Mouse (Mus musculus) ES-CJ7 (cell line): ENCODE measurements around the gene Ces1d.
A peak's percentile ranks its signal among the peaks of the same experiment; 100 is the strongest.
"Not testable (repeated sequence)": the region's sequence is repeated elsewhere in the genome, so short reads cannot be mapped to it uniquely, and the experiment has no call there.

ENCODE experiments used
- DNase-seq: peaks from one replicate; pipeline ENCODE4 v3.0.0; 2011; ENCODE audit warnings: low read depth, low spot score

Ces1d gene

DNA sequence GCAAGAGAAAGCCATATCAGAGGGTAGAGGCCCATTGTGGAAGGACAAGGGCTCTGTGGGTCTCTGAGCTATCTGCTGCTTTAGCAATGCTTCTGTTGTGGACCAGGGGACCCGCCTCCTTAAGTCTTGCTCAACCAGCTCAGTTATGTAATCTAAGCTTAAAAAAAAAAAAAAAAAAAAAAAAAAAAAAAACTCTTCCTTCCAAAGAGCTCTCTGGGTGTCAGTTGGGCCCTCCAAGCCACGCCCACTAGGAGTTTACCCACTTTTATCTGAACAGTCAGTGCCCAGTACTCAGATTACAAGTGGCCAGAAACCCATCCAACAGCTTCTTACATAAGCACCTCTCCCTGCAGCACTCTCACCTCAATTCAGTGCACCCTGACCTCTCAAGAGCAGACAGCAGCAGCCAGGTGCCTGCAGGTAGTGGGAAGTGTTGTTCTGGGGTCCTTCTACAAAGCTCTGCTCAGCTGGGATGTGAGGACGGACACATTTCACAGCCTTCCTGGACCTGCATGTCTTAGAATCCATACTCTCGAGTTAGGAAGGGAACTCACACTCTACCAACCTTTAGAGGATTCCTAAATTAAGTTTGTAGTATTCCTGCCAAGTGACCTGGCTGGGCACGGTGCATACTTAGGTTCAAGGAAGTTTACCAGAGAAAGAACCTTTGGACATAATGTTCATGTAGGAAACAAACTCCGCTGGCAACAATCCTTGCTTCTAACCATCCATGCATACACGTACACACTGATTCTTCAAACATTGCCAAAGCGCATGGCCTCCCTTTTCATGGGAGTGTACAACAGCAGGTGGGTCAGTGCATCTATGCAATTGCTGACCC lies at the start of gene Ces1d:
Ces1d (minus strand) TSS at position 154 of the 841 bp plus-strand sequence.
- no peak for DNase-seq

DNA sequence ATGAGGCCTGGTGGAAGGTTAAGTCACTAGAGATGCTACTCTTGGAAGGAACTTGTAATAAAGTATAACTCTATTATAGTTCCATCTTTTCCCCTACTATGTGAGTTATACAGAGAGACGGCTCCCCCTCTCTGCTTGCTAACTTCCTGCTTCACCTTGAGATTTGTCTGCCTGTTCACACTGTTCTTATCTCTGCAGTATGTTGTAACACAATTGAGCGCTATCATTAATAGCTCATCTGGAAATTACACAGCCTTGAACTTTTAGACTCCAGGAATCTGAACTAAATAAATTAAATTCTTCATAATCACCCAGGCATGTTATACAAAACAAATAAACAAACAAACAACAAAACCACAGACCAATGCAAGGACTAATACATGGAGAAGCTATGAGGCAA lies 48.4 kb upstream of the Ces1d start:
- no peak for DNase-seq

DNA sequence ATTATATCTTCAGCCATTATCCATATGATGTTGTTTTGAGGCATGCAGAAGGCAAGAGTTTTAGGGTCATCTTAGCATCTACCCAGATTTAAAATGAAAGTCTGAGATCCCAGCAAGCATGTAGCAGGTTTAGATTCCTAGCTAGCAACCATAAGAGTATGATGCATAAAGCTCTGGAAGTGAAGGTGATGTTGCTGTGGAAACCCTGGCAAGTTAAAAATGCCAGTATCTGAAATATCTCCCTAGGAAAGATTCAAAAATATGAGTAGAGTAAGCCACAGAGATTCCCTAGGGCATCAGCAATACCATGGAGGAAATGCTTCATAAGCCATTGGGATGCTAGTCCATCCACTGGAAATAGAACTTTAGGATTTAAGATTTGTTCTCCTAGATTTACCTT lies 42.2 kb upstream of the Ces1d start:
- no peak for DNase-seq

DNA sequence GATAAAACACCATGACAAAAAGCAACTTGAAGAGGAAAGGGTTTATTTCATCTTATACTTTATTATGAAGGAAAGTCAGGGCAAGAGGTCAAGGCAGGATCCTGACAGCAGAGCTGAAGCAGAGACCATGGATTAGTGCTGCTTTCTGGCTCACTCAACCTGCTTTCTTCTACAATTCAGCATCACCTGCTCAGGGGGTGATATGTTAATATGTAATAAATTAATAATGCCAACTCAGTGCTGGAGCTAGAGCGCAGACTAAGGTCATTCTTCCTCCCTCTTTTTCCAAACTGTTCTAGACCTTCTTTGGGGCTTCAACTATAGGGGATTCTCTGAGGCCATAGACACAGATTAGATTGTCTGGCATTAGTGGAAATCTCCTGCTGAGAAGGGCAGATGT lies 38.0 kb upstream of the Ces1d start:
- DNase-seq, result no peak

DNA sequence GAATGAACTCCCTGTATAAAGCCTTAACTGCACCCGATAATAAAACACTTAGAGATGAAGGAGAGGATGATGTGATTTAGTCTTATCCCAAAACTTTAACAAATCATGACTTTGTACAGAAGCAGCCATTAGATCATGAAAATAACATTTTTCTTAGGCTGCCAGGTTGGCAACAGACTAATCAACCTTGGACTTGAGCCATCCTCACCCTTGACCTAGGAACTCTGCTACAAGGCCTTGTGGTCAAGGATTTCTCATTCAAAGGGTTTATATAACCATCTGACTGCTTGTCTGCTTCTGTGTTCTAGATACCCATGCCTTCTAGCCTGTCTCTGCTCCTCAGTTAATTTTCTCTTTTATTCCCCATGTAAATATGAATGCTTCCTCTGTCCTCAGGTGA lies 37.1 kb upstream of the Ces1d start:
- no peak for DNase-seq

DNA sequence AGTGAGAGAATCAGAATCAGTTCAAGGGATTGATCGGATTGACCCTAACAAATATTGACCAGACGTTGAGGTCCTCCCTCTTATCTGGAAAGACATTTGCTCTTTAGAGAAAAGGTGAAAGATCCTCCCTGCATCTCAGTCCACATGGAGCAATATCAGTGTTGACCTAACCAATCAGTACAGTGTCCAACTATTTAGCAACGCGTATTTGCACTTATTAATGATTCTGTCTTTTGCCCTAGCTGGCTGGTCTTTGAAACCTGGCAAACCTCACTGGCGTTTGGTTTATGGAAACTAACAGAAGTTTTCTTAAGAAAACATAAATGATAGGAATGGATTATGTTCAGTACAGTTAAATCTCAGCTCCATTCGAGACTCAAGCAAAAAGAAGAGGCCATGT lies 36.4 kb upstream of the Ces1d start:
- no peak for DNase-seq

DNA sequence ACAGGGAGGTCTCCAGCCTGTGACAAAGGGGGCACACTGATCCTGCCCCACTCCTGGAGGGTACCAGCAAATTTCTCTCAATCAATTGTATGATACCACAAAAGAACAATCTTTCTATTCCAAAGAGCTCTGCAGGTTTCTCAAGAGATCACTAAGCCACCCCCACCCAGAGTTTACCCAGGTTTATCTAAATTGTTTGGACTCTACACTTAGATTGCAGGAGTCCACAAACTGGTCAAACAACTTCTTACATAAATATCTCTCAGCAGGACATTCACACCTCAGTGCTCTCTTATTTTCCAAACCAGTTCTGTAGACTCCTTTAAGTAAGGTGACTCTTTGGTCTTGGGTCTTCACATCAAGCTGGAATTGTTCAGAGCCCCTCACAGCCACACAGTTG lies 31.8 kb upstream of the Ces1d start, which contains the start of gene Ces1e:
Ces1e (minus strand) TSS at position 174 of the 400 bp plus-strand sequence.
- no peak for DNase-seq

DNA sequence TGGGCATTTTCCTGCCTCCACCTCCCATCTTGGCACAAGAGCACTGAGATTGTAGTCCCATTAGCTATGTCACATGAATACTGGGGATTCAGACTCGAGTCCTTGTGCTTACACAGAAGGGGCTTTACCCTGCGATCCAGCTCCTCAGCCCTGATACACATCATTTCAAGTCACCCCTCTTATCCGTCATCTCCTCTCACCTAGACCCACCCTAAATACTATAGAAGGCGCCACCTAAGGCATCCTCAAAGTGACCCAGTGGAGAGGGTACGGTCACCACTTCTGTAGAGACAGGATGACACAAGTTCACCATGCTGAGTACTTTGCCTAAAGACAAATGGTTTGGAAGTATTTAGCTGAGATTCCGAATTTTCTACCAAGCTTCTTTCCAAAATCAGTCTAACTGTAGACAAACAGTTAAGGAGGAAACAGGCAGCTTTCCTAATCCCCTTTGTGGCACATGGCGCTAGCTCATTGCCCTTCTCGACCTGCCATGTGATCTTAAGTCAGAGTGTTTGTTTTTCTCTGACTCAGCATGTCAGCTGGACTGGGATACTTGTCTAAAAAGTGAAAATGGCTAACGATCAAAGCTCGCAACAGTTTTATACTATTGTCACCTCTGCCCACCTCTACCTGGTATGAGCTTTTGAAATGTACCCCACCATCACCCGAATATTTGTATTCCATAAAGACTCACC lies 31.2 kb upstream of the Ces1d start:
- DNase-seq, result no peak

DNA sequence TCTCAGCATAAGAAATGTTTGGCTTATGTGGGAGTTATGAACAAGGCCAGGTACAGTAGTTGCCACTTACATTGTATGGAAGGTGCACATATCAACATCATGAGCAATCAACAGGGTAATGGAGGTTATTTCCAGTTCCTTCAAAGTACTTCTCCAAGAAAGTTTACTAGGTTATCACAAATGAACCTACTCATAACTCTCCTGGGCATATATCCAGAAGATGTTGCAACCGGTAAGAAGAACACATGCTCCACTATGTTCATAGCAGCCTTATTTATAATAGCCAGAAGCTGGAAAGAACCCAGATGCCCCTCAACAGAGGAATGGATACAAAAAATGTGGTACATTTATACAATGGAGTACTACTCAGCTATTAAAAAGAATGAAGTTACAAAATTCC lies 28.8 kb upstream of the Ces1d start:
- not testable (repeated sequence) for DNase-seq

DNA sequence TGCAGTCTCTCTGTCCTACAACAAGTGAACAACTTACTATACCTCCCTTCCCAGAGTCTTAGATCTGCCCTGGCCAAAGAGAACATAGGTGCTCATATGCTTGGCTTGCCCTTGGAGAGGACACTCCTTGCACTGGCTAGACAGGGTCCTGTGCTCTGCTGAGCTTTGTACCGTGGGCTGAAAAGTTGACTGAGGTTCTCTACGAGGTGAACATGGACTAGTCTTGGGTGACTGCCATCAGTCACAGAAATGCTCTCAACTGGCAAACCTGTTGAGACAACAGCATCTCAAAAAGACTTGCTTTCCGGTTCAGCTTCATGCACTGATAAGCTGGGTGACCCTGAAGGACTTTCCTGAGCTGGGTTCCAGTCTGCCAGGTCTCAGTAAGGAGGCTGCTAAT lies 24.3 kb upstream of the Ces1d start:
- no peak for DNase-seq

DNA sequence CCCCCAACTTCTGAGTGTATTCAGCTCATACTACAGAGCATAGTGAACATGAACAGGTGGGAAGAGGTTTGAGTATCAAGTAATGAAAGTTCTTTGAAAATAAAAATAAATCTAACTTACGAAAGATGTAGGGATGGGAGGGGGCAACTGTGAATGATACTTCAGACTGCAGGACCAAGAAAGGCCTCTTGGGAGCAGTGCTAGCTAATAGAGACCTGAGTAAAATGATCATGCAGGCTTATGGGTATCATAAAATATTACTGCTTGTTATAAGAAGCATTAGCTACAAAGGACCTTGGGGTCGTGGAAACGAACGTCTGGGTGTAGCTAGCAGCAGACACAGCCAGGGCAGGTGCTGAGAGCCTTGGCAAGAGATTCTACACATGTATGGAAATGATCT lies 20.2 kb upstream of the Ces1d start:
- DNase-seq, result no peak

DNA sequence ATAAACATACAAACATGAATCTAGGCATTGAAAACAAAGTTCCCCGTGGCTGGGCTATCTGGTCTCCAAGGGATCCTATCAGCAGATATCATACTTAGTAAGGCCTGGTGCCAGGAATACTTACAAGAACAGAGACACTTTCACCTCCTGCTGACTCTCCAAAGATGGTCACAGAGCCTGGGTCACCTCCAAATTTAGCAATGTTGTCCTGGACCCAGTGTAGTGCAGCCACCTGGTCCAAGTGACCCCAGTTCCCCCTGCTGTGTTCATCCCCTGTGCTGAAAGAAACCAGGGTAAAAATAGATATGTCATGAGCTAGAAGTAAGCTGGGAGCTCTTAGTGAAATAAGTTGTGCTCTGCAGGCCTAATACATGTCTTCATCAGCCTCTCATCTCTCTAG lies 19.7 kb upstream of the Ces1d start:
- no peak for DNase-seq

DNA sequence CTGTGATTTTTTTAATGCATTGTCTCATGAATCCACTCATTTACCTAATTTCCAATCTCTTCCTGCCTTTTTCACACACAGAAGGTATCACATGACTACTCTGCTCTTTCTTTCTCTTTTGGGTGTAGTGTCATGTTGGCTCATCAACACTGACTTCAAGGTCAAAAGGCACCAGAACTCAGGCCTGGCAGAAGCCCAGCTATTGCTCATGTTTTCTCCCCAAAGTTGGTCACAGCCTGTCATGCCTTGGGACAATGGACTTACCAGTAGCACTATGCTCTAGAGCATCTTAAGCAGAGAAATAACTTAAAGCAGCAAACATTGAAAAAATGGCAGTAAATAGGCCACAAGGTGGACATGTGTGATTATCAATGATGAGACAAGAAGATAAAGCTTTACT lies 13.5 kb upstream of the Ces1d start:
- DNase-seq, result no peak

DNA sequence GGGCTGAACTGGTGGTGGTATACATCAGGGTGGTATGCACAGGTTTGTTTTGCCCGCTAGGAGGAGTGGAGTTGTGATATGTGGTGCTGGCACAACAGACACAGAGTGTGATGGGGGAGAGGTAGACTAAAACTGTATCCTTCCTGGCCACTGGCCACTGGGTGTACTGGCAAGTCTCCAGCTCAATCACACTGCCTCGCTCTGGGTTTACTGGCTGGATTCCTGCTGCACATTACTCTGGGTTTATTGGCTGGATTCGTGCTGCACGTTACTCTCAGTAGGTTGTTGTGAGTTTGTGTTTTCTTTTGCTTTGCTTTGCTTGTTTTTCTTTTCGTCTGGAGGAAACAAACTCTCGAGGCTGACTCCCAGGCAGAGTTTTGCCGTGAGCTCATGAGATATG lies 1.5 kb upstream of the Ces1d start:
- not testable (repeated sequence) for DNase-seq

DNA sequence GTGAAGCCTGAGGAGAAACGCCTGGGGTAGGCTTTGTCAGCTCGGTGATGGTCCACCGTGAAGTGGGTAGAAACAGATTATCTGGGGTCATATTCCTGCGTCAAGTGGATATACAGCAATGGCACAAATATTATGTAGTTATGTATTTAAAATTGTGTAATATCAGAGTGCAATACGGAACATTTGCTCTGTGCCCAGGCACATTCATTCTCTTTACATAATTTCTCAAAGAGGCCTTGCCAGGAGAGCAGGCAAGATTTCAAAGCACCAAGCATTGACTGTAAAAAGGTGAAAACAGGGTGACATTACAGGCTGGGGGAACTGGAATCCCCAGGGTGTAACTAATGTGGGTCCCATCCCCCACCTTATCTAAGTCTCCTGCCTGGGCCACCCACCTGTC lies 1.2 kb downstream of the Ces1d start:
- DNase-seq, result no peak

DNA sequence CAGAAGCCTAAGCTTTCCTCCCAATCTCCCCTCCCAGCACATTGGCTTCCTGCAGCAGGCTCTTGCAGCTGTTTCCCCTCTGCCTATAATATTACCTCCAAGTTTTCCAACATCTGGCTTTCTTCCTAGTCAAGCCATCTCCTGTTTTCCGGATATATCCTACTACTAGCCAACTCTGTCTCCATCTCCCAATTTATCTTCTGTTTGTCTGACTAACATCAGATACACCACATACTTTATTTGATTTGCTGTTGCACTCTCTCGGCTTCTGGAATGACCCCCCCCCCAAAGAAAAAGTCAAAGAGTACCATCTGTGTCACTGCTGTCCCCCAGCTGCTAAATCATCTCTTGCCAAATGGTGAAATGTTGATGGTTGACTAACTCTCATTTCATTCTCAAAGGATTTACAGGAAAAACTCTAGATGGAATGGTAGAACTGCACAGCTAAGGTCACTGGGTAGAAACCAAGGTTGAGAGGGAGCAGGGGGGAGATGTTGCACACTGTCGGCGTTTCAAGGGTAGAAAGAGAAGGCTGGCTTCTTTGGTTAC lies 17.0 kb downstream of the Ces1d start:
- DNase-seq, result no peak

DNA sequence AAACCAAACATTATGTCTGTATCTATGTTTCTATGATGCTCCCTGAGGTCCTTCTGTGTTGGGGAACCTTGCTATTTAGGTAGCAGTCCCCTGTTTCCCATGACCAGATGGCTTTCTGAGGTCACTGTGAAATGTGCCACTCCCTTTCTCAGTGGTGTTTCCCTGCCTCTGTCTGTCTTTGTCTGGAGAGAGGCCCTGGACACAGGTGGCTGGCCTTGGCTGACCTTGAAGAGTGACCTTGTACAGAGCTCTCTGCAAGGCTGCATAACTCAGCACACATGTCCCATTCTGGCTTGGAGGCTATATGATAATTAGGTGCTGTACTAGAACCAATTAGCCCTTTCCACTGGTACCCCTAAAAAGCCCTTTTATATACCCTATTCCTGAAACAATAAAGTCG lies 21.0 kb downstream of the Ces1d start:
- peak; percentile 30 for DNase-seq

DNA sequence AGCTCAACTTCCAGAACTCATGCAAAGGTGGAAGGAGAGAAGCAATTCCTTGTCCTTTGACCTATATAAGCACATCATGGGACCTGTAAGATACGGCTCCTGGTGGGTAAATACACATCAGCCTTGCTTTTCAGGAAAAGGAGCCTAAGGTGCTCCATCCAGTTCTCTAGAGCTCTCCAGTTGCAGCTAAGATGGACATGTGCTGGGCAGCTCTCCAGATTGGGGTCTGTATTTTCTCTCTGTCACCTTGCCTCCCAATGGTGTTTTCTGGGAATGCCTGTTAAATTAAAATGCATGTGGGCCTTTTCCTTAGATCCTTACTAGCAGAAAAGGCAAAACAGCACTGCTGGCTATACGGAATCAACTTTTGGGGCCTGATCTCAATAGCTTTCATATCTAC lies 23.1 kb downstream of the Ces1d start:
- no peak for DNase-seq

DNA sequence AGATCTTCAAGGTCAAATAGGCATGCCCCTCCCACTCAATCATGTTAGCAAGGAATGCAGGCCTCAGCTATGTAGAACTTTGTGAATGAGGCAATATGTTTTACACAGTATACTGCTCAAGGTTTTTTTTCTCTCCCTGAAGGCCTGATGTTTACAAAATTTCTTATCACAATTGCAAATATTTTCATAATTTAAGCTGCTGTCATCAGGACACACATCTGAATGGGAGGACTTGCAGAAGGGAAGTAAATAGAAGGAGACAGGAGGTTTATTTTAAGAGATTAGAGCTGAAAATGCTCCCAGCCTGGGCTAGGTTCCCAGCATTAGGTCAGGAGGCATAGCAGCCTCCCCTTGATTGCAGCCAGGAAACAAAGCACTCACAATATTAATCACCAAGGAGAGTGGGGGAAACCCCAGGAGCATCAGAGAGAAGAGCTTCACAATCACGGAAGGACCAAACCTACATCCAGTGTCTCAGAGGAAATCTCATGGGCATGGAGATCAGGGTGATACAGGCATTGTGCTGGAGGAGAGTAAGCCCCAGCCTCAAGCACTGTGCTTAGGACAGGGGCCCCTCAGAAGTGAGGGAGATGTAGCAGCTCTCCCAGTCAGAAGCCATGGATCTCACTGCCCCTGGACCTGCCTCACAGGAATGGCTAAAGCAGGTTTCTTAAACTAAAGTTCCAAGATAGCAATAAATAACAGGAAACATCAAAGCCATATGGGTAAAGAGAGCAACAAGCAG lies 25.6 kb downstream of the Ces1d start:
- no peak for DNase-seq

DNA sequence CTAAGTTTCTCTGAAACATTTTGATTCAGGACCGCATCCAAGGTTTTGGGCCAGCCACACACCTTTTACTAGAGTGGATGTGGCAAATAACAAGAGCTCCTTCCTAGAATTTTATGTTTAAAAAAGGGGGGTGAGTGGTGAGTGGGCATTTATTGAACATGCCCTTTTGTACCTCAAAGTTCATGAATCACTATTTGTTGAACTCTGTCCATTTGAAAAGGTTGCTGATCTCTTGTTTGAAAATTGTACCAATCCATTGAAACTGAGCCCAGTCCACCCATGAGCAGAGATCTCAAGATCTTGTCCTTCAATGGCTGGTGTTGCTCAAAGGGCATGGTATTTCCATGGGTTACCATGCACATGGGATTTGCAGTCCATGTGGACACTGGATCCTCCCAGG lies 34.3 kb downstream of the Ces1d start:
- no peak for DNase-seq

DNA sequence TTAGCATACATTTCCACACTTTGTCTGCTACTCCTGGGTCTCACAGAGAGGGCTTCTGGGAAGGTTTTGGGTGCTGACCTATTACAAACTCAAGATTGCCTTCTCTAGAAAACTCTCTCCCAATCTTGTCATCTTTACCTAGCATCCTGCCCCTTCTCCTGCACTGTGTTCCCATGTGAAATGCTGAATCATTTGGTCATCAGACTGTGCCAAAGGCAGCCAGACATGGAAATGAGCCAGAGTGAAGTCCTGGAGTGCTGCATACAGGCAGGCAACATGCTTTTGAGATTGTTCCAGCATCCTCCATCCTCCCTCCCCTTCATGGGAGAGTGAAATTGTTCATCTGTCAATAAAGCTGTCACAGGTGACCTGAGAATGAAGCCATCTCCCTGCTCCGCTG lies 46.2 kb downstream of the Ces1d start:
- DNase-seq, result no peak

DNA sequence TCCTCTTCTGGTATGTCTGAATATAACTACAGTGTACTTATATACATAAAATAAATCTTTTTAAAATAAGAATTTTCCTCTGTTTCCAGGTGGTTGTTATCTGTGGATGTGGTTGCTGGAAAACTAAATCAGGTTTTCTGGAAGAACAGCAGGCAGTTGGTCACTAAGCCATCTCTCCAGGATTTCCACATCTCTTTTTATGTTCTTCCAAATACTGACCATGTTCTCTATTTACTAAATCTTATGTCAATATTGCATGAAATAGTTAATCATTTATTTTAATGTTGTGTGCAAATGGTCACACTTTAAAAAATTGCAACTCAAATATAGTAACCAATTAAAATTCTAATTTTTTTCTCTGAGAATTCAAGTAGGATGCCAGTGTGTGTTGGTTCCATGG lies 50.3 kb downstream of the Ces1d start:
- DNase-seq, result no peak
